Mouse (Mus musculus): Measurements from ENCODE around the gene Aph1b.

Aph1b gene

DNA sequence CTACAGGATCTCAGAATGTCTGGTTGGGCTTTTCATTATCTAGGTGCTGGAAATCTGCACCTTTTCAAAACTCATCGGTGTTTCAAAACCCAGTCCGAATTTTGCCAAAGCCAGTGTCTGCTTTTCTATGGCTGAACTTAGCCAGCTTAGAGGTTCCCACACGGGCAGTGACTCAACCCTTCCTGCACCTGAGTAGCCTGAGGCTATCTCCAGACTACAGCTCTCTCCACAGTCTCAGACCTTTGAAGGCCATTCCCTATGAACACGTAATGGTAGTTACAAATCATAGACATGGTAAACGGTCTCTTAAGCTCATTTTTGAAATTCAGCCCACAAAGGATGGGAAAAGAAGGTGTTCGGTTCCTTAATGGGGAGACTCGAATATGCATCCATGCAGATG lies 55.8 kb downstream of the Aph1b start:
- DNase-seq (ENCODE audit: low spot score): no peak

- no peak for DNase-seq (ENCODE audit: low spot score)
These were observed 58.7 kb downstream of the Aph1b start for GRCm38 (mm10) chr9:66736551-66736950.

DNA sequence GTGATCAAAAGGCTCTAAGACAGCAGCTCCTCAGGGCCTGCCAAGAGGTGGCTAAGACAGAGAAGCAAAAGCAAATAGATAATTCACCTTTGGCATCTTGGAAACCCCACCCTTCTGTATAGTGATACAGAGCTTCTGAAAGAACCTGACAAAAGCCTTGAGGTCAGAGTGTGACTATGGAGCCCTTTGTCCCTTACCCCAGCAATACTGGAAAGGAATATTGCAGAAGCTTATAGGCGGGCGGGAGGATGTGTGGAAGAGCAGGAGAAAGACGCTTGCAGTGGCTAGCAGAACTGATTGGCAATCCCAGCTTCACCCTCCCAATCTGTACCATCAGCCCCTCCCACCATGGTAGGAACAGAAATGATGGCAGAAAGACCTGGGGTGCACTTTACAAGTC lies 59.3 kb downstream of the Aph1b start:
- DNase-seq (ENCODE audit: low spot score): no peak

- no peak for DNase-seq (ENCODE audit: low spot score)
These were observed 60.2 kb downstream of the Aph1b start for GRCm38 (mm10) chr9:66735122-66735521.

GRCm38 (mm10) chr9:66734568-66734967 lies 60.7 kb downstream of the Aph1b start:
- DNase-seq (ENCODE audit: low spot score): no peak

- no peak for DNase-seq (ENCODE audit: low spot score)
These were observed 62.2 kb downstream of the Aph1b start for GRCm38 (mm10) chr9:66732791-66733691.

DNA sequence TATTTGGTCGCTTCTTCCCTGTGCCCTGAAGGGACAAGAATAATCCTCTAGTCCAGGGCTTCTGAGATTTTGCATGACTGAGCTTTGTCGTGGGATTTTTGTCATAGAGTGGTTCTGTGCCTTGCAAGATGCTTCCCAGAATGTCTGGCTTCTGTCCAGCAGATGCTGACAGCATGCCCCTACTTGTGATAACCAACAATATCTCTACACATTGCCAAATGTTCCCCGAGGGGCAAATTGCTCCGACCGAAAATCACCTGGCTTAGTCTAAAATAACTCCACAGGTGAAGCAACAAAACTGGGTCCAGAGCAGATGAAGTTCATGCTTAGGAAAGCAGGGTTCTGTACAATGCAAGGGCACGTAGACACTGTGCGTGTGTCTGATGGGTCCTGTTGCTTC lies 64.0 kb downstream of the Aph1b start:
- no peak for DNase-seq (ENCODE audit: low spot score)

DNA sequence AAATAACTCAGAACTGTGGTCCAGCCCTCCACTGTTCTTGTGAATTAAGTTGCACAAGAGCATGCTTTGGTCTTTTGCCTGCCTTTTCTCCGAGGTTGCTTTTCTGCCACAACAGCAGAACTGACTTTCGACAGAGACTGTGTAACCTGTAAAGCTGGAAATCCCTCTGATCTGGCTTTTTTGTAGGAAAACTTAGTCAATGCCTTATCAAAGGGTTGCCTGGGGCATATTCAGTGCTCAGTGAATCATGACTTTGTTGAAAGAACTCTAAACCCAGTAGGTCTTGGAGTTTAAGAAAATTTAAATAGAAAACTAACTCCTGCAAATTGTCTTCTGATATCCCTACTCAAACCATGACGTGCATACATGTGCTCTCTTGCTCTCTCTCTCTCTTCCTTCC lies 64.7 kb downstream of the Aph1b start:
- no peak for DNase-seq (ENCODE audit: low spot score)

DNA sequence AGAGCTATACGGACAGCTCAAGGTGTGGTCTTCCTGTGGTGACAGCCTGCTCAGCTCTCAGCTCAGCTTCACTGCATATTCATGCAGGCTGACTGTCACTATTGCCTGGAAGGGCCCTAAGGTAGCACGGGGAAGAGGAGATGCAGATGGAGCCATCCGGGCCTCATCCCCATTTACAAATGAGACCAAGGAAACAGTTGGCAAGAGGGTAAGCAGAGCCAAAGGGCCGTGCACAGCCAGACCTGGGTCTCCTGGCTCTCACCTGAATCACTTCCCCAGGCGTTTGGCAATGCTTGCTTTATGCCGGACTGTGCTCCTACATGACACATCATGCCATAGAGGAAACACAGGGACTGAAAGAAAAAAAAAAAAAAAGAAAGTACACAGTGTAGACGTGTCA lies 68.0 kb downstream of the Aph1b start:
- DNase-seq (ENCODE audit: low spot score): no peak

GRCm38 (mm10) chr9:66725591-66725990 lies 69.7 kb downstream of the Aph1b start:
- DNase-seq (ENCODE audit: low spot score): no peak

All from c-Kit-positive CD71-positive TER-119-positive erythroid progenitor cells, embryonic 14.5 days (primary cell).